Mouse (Mus musculus): ENCODE measurements at regions not wholly inside any gene's neighbourhood (a gene's known extent, or its start where the extent isn't known, plus 50 kb on each side); places are given as distances from the start of the nearest gene placed in this dataset.
"Not testable (repeated sequence)": the region's sequence is repeated elsewhere in the genome, so short reads cannot be mapped to it uniquely, and the experiment has no call there.

DNA sequence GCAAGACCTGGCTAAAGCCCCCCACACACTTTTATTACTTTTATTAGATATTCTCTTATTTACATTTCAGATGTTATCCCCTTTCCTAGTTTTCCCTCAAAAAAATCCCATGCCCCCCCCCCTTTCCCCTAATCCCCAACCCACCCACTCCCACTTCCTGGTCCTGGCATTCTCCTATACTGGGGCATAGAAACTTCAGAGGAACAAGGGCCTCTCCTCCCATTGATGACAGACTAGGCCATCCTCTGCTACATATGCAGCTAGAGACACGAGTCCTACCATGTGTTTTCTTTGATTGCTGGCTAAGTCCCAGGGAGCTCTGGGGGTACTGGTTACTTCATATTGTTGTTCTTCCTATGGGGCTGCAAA is 116.8 kb downstream of the Rfpl4b start:
- CTCF ChIA-PET: not testable (repeated sequence)

DNA sequence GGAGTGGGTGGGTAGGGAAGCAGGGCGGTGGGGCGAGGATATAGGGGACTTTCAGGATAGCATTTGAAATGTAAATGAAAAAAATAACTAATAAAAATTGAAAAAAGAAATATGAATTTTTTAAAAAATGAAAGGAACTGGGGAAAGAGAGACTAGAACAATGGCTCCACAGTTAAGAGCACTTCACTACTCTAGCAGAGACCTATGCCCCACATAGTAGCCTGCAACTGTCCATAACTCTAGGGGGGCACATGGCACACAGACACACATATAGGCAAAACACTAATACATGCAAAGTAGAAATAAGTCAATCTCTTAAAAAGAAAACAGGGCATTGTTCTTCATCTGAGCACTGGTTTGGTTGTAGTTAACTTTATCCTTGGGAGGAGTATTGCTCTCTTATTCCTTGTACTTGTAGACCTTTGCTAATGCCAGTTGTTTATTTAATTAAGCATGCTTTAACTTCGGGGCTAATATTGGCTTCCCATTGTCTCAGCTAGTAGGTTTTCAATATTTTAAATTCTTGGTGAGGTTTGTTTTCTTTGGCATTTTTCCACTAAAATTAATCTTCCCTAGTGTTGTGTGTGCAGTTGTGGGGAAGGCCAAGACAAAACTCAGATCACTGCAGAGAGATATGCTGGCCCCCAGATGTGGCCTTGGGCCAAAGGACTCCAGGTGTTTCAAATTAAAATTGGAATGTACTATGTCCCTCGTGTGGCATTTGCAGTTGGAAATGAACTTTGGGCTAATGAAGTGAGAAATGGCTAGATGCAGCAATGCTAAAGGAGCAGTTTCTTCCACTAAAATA is 117.4 kb downstream of the Rfpl4b start:
- CTCF ChIA-PET: no interaction called here

DNA sequence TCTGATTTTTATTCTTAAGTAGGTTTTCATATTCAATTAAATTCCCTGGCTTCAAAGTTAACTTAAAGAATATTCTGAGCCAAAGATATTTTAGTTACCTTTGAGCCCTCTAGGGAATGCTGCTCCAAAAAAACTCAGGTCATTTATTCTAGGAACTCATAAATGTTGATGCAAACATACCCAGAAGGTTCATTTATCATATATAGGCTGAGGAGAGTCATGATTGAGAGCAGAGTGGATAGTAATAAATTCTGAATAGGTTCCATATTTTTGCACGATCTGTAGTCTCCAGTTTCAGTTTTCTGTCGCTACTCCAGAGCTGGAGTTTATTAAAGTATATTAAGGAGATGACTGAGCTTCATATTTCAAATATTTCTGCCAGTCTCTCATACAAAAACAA is 144.1 kb downstream of the Rfpl4b start:
- CTCF ChIA-PET: no interaction called here

DNA sequence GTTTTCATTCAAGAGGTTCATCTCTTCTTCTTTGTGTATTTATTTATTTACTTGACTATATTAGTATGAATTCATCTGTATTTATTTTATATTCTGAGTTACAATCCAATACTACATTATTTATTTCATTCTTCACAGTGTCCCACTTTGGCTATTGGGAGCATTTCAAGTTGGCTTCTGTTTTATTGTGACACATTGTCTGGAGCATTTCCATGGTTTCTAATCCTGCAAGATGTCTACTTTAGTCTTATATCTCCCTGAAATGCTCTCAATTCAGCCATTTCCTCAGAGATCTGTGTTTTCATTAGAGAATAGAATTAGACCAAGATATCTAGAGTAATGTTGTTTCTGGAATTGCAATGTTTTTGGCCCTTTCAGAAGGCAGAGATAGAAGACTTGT is 153.0 kb downstream of the Rfpl4b start:
- CTCF ChIA-PET: no interaction called here

DNA sequence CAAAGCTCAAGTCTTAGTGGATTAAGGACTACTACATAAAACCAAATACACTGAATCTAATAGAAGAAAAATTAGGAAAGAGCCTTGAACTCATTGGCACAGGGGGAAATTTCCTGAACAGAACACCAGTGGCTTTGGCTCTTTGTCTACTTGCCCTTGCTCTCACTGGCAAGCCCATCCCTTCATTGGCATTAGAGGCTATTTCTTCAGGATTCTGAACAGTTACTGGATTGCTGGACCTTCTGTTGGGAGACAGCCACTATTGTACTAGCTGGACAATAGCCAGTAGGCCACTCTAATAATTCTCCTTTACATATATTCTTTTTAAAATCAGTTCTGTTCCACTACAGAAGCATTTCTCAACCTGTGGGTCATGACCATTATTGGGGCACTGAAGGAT is 153.7 kb downstream of the Rfpl4b start:
- CTCF ChIA-PET: no interaction called here

DNA sequence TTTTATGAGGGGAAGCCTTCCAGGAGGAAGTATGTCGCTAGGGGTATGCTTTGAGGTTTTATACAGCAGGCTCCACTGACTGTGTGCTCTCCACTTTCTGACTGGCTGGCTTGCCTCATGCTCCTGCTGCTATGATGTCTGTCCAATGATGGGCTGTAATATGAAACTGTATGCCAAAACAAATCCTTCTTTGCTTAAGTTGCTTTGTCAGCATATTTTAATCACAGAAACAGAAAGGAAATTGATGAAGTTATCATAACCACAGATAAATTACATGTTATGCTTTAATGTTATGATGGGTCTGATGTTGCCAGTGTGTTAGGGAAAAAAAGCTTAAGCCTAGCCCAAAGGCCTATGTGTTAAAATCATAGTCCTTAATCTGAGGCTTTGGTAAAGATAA is 185.9 kb downstream of the Rfpl4b start:
- CTCF ChIA-PET: no interaction called here

DNA sequence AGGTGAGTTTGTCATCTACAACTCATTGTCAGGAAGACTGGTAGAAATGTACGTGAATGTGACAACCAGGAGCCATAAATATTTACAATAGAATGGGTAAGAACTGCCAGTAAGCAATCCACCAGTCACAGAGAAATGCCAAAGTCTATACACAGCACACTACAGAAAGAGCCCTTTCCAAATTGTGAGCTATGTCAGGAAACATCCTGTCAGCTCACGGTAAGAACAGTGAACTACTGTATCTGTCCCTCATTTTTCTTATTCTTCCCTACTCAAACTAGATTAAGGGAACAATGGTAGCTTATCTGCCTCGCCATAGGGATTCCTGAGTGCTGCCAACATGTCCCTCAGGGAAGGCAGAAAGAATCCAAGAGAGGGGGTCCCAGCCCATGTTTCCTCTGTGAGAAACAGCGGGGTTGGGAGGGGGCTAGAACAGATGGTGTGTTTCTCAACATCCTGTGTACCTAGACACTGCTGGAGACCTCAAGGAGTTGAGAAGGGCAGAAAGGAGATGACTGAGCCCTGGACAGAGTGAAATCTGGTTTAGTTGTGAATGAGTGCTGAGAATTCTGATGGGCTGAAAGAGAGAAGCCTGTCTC is 191.6 kb downstream of the Rfpl4b start:
- CTCF ChIA-PET: no interaction called here

DNA sequence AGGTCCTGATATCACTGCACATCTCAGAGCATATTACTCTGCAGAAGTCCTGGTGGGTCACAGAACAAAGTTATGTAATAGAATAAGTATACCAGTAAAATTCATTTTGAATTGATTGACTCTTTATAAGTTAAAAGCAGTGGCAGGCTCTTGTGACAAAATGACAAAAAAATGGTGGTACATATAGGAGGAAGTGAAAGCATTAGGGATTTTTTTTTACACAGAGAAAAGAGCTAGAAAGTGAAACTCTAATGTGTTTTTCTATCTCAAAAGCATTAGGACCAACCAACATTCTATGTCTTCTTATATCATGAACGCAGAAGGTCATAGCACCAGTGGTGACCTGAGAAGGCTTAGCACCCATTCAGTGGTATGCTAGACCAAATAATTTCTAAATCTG is 198.2 kb downstream of the Rfpl4b start:
- CTCF ChIA-PET: no interaction called here

DNA sequence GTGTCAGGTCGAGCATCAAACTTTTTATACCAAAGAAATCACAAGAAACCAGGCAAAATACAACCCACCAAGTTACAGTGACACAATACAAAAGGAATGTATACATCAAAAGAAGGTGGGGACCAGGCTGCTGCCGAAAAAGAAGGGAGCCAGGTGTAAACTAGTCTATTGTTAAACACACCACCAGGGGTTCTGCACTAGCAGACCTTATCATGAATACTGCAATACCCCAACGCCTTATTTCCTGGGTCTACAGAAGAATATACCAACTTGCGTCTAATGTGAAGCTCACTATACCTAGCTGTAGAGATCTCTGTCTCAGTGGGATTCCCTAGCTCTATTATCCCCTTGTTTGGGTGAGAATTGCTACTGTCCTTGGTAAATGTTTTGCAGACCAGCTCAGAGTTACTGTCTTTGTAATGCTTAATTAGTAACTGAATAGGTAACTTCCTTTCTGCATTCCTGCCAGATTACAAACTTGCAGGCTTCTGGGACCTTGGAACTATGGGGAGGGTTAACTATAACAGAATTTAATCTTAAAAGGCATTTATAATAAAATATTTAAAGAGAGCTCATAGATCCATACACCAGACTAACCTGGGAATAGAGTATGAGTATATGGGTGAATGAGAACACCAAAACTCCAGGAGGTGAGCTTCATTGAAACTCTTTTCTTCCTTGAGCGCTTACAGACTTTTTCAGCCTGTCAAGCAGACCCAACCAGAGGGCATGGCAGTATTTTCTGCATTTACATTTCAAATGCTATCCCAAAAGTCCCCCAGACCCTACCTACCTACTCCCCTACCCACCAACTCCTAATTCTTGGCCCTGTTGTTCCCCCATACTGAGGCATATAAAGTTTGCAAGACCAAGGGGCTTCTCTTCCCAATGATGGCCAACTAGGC is 211.7 kb downstream of the Rfpl4b start:
- CTCF ChIA-PET: no interaction called here

DNA sequence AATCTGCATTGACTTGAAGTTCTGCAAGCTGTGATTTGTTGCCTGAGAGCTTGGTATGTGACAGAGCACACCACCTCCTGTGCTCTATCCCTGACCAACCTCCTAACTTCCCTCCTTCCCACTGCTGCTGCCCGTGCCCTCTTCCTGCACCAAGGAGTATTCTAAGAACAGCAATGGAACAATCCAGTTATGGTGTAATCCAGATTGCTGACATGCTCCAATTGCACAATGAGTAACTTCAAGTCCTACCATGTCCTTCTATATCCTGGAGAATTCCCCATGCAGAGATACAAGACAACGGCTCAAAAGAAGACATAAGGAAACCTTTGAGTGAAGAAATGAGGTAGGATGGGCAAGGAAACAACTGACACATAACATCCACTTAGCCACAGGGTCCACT is 235.5 kb downstream of the Rfpl4b start:
- CTCF ChIA-PET: no interaction called here

DNA sequence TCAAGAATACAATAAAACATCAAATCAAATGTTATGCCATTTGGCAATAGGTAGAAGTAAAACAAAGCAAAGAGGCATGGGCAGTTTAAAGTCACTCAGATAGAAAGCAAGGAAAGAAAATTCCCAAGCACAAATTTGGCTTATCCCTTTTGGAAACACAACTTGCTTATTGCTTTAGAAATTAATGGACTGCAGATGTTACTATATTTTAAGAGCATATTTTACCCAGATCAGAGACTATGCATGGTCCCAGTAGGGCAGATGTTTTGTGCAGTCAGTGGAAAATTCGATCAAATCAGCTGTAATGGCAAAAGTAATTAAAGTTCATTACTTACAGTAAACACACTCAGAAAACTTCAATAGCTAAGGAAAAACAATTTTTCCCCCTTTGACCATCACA is 245.9 kb downstream of the Rfpl4b start:
- CTCF ChIA-PET: no interaction called here

DNA sequence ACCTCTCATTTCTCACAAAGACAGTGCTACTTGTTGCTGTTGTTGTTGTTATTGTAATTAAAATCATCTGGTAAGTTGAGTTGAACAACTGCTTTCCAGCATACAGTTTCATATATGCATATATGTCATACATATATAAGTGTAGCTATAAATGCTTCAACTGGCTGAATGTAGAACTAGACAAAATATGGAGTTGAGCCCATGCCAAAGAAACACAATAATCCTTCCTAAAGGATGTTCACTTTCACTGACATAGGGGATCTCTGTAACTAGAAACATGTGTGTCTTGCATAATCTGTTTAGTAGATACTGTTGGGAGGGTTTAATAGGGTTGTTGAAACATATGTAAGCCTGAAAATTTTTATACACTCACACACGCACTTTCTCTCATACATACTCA is 247.9 kb downstream of the Rfpl4b start:
- CTCF ChIA-PET: no interaction called here

DNA sequence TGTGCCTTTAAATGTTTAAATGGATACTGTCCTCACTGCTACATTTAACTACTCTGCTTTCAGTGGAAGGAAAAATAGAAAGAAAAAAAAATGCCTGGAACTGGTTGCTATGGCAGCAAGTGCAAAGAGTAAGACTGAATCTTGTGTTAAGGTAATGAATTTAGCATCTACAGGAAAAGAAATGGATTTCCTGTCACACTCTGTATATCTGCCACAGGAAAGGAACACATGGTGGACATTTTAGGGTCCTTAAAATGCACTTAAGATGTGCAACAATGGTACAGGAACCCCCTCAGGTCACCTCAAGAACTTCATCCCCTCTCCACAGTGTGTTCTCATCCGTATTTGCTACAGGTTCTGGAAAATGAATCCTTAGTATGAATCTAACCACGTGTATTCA is 248.4 kb downstream of the Rfpl4b start:
- CTCF ChIA-PET: no interaction called here

DNA sequence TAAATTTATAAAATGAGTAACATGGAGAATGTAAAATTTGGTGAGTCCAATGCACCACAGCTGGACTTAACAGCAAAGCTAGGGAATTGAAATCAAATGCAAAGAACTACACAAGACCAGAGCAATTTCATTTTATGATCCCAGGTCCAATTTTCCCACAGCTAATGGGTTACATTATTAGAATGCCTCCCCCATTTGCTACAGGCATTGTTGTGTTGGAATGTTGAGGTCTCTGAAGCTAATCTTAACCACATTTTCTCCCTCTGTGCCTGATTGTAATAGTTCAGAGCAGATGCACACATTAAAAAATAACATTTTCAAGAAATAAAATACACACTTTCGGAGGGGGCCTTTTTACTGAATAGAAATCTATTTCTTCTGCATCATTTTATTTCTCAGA is 254.3 kb downstream of the Rfpl4b start:
- CTCF ChIA-PET: no interaction called here

DNA sequence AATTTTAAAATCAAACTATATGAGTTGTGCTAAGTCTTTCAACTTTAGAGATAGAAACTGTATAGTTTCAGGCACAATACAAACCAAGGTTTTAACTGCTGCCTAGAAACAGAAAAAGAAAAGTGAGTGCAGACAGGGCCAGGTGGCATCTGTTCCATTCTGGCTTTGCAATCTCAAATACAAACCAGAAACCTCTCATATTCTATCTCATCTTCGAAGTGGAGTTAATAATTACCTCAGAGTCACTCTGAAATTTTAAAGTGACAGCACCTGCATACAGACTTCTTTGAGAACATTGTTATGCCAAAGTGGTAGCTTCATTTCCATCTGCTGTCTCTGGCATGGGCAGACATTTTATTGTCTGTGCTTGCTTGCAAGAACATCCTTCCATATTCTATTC is 255.2 kb downstream of the Rfpl4b start:
- CTCF ChIA-PET: no interaction called here

DNA sequence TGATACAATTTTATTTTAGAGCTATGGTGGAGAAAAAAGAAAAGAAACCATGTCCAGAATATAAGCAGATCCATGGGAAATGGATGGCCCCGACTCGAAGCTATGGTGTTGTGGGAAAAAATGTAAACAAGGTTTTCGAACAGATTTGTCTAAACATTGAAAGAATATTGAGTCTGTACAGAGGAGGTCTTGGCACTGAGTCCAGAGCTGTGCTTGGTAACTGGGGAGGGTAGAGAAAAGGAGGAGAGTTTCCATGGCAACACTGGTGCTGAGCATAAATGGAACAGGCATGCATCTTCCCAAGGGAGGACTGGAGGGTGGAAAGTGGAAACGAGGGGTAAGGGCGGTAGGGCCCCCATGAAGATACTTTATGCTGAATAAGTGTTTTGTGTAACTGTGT is 266.5 kb downstream of the Rfpl4b start:
- CTCF ChIA-PET: no interaction called here

DNA sequence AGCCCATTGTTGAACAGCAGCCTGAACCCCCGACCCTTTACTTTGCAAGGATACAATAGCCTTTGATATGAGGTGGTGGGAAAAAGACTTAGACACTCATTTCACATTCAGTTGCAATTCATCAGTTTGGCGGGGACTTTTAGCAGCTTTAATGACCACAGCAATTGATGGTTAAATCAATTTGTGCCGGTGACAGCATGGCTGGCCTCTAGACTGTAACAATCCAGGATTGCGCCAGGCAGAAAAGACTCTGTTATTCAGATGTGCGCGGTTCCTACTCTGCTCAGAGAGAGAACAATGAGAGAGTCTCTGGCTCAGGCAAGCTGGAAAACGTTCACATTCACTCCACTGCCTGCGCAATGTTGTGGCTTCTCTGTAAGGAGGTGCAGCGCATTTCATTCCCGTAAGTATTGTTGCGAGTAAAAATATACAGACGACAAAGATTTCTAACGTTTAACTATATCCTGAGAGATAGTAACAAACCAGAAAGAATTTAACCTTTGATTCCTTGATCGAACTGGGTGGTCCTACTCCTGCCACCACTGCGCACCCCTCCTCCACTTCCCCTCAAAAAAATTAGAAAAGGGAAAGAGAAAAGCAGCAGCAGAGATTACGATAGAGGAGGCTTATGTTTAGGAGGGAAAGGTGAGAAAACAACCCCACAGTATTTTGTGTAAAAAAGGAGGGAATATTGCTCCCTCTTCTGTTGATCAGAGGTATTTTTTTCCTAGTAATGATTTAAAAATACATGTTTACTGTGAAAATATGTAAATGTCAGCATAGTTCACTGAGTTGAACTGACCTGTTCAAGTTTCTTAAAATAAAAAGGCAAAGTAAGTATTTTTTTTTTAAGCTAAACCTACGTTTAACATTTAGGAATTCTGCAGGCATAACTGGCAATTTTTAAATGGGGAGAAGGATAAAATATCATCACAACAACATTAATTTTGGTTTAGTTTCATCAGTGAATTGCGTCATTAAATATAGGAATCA is 267.6 kb downstream of the Rfpl4b start:
- CTCF ChIA-PET: interaction anchor here (0.7 kb wide), 1 partner anchor 321 kb away, joined by 3 read pairs; no protein-coding TSS in a partner anchor

DNA sequence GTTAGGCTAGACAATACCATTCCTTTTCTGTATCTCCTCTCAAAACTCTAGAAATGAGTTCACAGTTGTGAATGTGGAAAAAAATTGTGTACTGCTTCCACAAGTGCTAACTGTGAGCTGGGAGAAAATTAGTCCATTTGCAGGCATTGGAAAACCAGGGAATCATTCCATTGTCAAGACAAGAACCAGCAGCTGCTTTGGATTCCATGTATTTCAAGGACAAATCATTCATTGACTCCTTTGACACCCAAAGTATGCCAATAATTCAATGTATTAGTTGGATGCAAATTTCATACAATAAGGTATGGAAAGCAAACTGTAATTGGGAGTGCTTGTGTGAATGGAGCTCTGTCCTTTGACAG is 268.3 kb downstream of the Rfpl4b start:
- CTCF ChIA-PET: no interaction called here

DNA sequence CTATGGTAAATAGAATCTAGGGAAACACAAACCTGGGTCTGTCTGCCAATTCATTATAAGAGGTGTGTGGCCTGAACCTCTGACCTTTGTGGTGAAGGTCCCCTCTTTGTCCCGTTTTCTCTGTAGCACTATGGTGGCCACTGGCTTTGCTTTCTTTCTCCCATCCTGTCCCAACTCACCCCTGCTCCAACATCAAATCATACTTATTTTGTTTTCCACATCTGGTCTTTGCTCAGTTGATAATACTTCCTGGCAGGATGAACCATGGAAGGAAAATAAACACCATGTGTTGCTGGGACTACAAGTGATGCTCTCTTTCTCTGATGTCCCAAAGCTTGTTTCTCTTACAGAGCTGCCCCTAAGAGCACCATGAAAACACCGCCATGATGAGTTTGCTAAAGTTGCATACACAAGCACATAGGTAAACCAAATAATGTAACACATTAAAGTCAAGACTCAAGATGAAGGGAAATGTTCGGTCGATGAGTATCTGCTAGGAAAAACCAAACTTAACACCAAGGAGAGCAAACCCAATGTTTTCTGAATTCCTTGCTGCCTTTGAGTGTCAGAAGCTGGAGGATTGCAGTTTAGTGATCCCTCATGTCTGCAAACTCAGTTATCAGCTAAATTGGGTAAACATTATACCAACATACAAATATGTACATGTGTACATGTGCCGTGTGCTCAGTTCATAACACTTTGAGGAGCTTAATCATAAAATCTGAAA is 269.1 kb downstream of the Rfpl4b start:
- CTCF ChIA-PET: no interaction called here

DNA sequence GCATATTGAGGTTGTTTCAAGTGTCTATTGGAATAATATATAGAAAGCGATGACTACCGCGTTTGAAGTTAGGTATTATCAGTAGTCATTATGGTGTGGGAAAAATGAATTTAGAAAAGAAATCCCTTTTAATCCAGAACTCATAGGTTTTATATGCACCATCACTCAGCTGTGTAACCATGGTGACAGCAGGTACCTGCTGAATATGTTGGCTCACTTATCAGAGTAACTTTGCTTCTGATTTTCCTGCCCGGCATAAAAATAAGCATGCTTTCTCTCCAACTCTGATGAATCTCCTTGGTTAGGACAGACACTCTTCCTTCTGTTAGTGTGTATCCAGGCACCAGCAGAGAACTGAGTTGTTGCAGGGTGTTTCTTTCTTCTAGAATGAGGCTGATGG is 281.5 kb downstream of the Rfpl4b start:
- CTCF ChIA-PET: no interaction called here

DNA sequence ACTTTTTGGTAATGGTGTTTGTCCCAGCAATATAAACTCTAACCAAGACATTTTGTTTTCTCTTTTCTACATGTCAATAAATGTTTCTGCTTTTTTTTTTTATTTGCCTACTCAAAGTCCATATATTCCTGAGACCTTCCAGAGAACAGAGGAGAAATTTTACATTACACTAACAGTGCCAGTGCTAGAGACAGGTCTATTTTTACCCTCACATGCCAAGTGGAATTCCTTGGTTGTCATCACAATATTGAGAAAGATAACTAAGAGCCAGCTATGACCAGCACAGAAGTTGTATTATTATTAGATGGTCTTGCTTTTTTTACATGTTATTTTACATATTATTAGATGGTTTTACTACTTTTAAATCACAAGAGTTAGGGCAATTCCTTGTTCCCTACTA is 282.8 kb downstream of the Rfpl4b start:
- CTCF ChIA-PET: no interaction called here
